Mouse (Mus musculus): ENCODE data around the gene Plcb4. TPM values are rescaled to one million over a fixed set of nuclear protein-coding genes. Genes with fewer than 3 reads are reported as not detected.

The Plcb4 gene
- total and polyA plus RNA-seq, 2 experiments from 2014 or later, result 31.4 to 66.6 TPM

DNA sequence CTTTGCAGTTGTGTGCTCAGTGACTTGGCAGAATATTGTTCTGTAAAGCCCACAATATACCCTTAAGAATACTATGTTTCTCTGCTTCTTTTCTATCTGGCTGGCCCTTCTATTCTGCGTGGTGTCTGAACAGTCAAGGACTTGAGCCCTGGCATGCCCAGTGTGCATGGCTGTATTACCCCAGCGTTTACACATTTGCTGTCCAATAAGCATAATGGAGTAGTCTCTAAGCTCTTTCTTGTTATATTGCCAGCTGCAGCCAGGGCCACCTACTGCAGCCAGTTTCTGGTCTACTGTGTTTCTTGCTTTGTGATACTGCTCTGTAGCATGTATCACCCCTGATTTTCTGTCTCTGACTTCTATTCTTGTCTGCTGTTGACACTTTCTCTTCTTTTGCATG lies 166.8 kb downstream of the Plcb4 start:
- H3K36me3 ChIP-seq (ENCODE audit: insufficient read depth, low read length), result no peaks in the 10 kb centered on the region
- H3K27ac ChIP-seq (ENCODE audit: low read depth, low read length), result no peak overlapping the region; the same call in 1 of the 2 replicates
- no peak overlapping the region for H3K4me2 ChIP-seq (ENCODE audit: low read depth, low read length, poor library complexity, severe bottlenecking)
- DNase-seq (ENCODE audit: low spot score), result peak; percentile 47
- 69% methylated on average over 2 of the region's 2 CpGs for WGBS
- no peaks in the 10 kb centered on the region for H3K27me3 ChIP-seq (ENCODE audit: insufficient read depth, low read length)
- 0 out of 2 replicates have a peak, but pooled peaks have one; percentile 12 for TF ChIP-seq CTCF (IDR thresholded peaks at IDR 0.05)
- no peak overlapping the region for H3K4me3 ChIP-seq (ENCODE audit: low read depth, low read length)
- H3K4me1 ChIP-seq (ENCODE audit: insufficient read depth, low read length), result peaks cover 6% of the 10 kb centered on the region; the same call in 1 of the 2 replicates
- H3K9me3 ChIP-seq (ENCODE audit: low read length), result no peaks in the 10 kb centered on the region
- no peak overlapping the region for H3K9ac ChIP-seq (replicated peaks; ENCODE audit: low read length, poor library complexity, severe bottlenecking)
- no peak for ATAC-seq (ENCODE audit: low FRiP score)

DNA sequence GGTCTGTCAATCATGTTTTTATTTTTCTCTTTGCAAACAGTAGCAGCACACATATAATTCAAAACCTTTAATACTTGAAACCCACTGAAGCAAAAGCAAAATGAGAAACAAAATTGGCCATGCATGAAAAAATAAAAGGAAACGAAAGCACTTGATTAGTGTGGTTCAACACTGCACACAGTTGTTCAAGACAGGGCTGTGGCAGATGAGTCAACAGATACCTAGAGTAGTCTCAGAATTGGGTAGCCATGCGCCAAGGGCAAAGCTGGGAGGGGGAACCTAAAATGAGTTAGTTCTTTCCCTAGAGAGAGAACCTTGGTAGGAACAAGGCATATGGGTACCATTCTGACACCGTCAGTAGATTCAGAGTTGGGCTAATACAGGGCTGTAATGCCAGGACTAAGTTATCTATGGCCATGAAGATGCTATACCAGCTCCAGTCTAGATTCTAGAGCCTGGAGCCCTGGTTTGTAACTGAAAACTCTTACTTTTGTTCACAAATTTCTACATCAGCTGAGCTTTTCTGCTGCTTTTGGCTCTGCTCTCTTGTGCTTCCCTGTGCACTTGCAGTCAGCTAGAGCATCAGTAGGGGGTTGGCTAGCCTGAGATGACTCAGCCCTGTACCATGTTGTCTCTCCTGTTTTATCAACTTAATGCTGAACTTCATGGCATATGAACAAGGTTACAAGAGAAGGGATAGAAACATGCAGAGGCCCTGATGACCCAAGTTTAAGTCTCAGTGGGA lies 168.0 kb downstream of the Plcb4 start:
- H3K9ac ChIP-seq (replicated peaks; ENCODE audit: low read length, poor library complexity, severe bottlenecking), result no peak overlapping the region
- H3K4me2 ChIP-seq (ENCODE audit: low read depth, low read length, poor library complexity, severe bottlenecking), result no peak overlapping the region
- DNase-seq (ENCODE audit: low spot score), result no peak
- H3K9me3 ChIP-seq (ENCODE audit: low read length), result no peaks in the 10 kb centered on the region
- H3K27me3 ChIP-seq (ENCODE audit: insufficient read depth, low read length), result no peaks in the 10 kb centered on the region
- peaks cover 6% of the 10 kb centered on the region; the same call in 1 of the 2 replicates for H3K4me1 ChIP-seq (ENCODE audit: insufficient read depth, low read length)
- H3K36me3 ChIP-seq (ENCODE audit: insufficient read depth, low read length), result no peaks in the 10 kb centered on the region
- H3K27ac ChIP-seq (ENCODE audit: low read depth, low read length), result no peak overlapping the region
- no peak overlapping the region for H3K4me3 ChIP-seq (ENCODE audit: low read depth, low read length)
- ATAC-seq (ENCODE audit: low FRiP score), result no peak
- 88% methylated on average over 3 of the region's 3 CpGs for WGBS
- TF ChIP-seq CTCF (IDR thresholded peaks at IDR 0.05), result no peak

GRCm38 (mm10) chr2:135828446-135828845 lies 169.6 kb downstream of the Plcb4 start:
- Histone ChIP-seq H3K4me3 (ENCODE audit: low read depth, low read length) (no peak overlapping the region), H3K27ac (ENCODE audit: low read depth, low read length) (no peak overlapping the region), H3K27me3 (ENCODE audit: insufficient read depth, low read length) (no peaks in the 10 kb centered on the region), H3K9ac (replicated peaks; ENCODE audit: low read length, poor library complexity, severe bottlenecking) (no peak overlapping the region), H3K9me3 (ENCODE audit: low read length) (no peaks in the 10 kb centered on the region), H3K4me2 (ENCODE audit: low read depth, low read length, poor library complexity, severe bottlenecking) (no peak overlapping the region), H3K36me3 (ENCODE audit: insufficient read depth, low read length) (no peaks in the 10 kb centered on the region), H3K4me1 (ENCODE audit: insufficient read depth, low read length) (peaks cover 6% of the 10 kb centered on the region; the same call in 1 of the 2 replicates)
- no peak for ATAC-seq (ENCODE audit: low FRiP score)
- 73% methylated on average over 2 of the region's 2 CpGs for WGBS
- no peak for TF ChIP-seq CTCF (IDR thresholded peaks at IDR 0.05)
- no peak for DNase-seq (ENCODE audit: low spot score)

DNA sequence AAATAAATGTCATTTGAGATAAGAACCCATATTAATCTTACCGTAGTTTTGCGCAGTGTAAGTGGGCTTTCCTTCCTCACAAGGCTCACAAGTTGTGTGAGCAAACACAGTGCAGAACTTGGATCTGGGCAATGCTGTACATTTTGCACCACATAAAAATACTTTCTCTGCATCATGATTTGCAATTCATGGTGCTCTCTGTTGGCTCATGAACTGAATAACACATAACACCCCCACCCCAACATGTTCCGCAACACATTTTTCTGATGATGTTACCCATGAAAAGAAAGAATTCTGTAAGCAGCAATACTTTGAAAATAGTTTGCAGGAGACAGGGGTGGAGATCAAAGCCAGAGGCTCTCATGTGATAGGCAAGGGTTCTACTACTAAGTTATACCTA lies 174.9 kb downstream of the Plcb4 start:
- ATAC-seq (ENCODE audit: low FRiP score) (no peak), DNase-seq (ENCODE audit: low spot score) (no peak)
- Histone ChIP-seq H3K4me3 (ENCODE audit: low read depth, low read length) (no peak overlapping the region), H3K9ac (replicated peaks; ENCODE audit: low read length, poor library complexity, severe bottlenecking) (no peak overlapping the region), H3K27me3 (ENCODE audit: insufficient read depth, low read length) (no peaks in the 10 kb centered on the region), H3K4me1 (ENCODE audit: insufficient read depth, low read length) (no peaks in the 10 kb centered on the region), H3K9me3 (ENCODE audit: low read length) (no peaks in the 10 kb centered on the region), H3K27ac (ENCODE audit: low read depth, low read length) (no peak overlapping the region), H3K4me2 (ENCODE audit: low read depth, low read length, poor library complexity, severe bottlenecking) (no peak overlapping the region), H3K36me3 (ENCODE audit: insufficient read depth, low read length) (no peaks in the 10 kb centered on the region)
- WGBS, result 92% methylated on average over 3 of the region's 3 CpGs
- no peak for TF ChIP-seq CTCF (IDR thresholded peaks at IDR 0.05)

DNA sequence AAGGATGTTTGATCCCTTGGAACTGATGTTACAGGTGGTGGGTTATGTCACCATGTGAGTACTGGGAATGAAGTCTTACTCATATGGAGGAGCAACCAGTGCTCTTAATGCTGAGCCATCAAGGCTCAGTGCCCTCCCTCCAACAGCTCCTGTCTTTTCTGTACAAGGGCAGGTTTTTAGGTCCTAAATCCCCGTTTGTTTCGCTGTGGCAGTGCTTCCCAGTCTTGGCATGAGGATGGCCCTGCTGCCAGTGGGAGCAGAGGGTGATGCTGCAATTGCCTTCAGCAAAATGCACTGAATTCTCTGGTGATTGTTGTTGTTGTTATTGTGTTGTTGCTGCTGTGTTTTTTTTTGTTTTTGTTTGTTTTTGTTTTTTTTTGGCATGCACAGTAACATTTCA lies 175.6 kb downstream of the Plcb4 start:
- H3K9me3 ChIP-seq (ENCODE audit: low read length), result no peaks in the 10 kb centered on the region
- ATAC-seq (ENCODE audit: low FRiP score), result no peak
- H3K4me1 ChIP-seq (ENCODE audit: insufficient read depth, low read length), result no peaks in the 10 kb centered on the region
- no peak for TF ChIP-seq CTCF (IDR thresholded peaks at IDR 0.05)
- no peak overlapping the region for H3K4me3 ChIP-seq (ENCODE audit: low read depth, low read length)
- 71% methylated on average over 2 of the region's 2 CpGs for WGBS
- H3K27ac ChIP-seq (ENCODE audit: low read depth, low read length), result no peak overlapping the region
- no peaks in the 10 kb centered on the region for H3K27me3 ChIP-seq (ENCODE audit: insufficient read depth, low read length)
- H3K9ac ChIP-seq (replicated peaks; ENCODE audit: low read length, poor library complexity, severe bottlenecking), result no peak overlapping the region
- no peak overlapping the region for H3K4me2 ChIP-seq (ENCODE audit: low read depth, low read length, poor library complexity, severe bottlenecking)
- H3K36me3 ChIP-seq (ENCODE audit: insufficient read depth, low read length), result no peaks in the 10 kb centered on the region
- DNase-seq (ENCODE audit: low spot score), result no peak

- ATAC-seq (ENCODE audit: low FRiP score), result no peak
- H3K4me2 ChIP-seq (ENCODE audit: low read depth, low read length, poor library complexity, severe bottlenecking), result no peak overlapping the region
Observed at GRCm38 (mm10) chr2:135835911-135836310, 177.1 kb downstream of the Plcb4 start.

More at GRCm38 (mm10) chr2:135835911-135836310, 177.1 kb downstream of the Plcb4 start:
- Histone ChIP-seq H3K9ac (replicated peaks; ENCODE audit: low read length, poor library complexity, severe bottlenecking) (no peak overlapping the region), H3K4me1 (ENCODE audit: insufficient read depth, low read length) (no peaks in the 10 kb centered on the region), H3K4me3 (ENCODE audit: low read depth, low read length) (no peak overlapping the region), H3K27ac (ENCODE audit: low read depth, low read length) (no peak overlapping the region), H3K9me3 (ENCODE audit: low read length) (no peaks in the 10 kb centered on the region), H3K36me3 (ENCODE audit: insufficient read depth, low read length) (no peaks in the 10 kb centered on the region), H3K27me3 (ENCODE audit: insufficient read depth, low read length) (no peaks in the 10 kb centered on the region)
- 85% methylated on average over 5 of the region's 5 CpGs for WGBS
- TF ChIP-seq CTCF (IDR thresholded peaks at IDR 0.05), result no peak
- no peak for DNase-seq (ENCODE audit: low spot score)
